Mouse (Mus musculus): ENCODE results near the gene Wsb2.
"Not testable (repeated sequence)": the region's sequence is repeated elsewhere in the genome, so short reads cannot be mapped to it uniquely, and the experiment has no call there.

The Wsb2 gene

DNA sequence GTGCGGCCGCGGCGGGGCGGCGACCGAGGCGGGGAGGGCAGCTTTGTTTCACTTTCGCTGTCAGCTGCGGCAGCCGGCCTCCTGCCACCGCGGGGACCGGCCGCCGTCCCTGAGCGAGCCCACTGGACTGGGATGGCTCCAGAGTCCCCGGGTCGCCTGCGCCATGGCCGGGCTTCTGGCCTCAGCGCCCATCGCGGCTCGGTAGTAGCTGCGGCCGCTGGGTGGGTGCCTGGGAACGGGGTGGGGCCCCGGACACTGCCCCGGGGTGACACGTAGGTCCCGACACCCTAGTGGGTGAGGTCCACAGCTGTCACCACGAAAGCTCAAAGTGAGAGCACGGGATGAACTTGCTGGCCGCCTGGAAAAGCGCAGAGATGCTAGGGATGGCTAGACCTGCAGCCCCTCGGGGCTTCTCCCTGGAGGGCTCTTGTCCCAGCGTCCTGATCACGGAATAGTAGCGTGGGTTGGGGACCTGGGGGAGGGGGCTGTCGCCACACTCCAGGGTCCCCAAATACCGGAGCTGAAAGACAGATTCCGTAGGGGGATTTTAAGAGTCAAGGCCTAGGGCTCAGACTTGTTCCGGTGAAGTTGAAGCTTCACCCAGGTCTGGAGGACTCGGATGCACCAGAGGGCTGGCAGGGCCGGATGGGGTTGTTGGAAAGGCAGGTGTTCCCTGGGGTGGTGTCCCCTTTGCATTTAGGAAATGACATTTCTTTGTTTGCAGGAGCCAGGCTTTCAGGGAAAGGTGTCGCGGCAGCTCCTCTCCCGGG lies 559 bp downstream of the Wsb2 start:
- DNase-seq, result peak; percentile 52

DNA sequence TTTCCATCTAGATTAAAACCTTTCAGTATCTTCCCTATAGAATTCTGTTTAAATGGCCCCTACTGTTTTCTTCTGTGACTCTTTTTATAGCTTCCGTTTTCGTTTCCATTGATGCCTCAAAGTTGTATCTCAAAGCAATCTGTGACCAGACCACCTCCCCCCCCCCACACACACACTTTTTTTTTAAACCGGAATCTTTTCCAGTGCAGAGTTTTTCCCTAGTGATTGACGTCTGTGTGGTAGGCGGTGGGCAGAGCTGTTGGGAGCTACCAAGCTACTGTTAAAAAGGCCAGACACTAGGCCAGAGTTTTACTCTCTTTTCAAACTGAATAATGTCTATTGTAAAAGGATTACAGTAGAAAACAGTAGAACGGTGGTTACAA lies 1.1 kb downstream of the Wsb2 start:
- DNase-seq, result no peak

DNA sequence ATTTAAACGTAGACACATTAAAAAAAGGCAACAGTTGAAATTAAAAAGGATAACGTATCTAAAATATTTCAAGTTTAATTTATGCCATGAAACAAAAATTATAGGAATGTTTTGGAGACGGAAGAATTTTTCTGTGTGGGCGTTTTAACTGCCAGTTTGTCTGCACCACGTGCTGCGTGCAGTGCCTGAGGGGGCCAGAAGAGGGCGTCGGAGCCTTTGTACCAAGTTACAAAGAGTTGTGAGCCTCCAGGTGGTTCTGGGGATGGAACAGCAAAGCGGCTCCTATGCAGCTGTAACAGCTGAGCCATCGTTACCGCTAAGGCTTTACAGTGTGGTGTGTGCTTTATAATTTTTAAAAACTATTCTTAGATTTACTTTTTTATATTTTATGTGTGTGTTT lies 1.6 kb downstream of the Wsb2 start:
- peak; percentile 68 for DNase-seq

DNA sequence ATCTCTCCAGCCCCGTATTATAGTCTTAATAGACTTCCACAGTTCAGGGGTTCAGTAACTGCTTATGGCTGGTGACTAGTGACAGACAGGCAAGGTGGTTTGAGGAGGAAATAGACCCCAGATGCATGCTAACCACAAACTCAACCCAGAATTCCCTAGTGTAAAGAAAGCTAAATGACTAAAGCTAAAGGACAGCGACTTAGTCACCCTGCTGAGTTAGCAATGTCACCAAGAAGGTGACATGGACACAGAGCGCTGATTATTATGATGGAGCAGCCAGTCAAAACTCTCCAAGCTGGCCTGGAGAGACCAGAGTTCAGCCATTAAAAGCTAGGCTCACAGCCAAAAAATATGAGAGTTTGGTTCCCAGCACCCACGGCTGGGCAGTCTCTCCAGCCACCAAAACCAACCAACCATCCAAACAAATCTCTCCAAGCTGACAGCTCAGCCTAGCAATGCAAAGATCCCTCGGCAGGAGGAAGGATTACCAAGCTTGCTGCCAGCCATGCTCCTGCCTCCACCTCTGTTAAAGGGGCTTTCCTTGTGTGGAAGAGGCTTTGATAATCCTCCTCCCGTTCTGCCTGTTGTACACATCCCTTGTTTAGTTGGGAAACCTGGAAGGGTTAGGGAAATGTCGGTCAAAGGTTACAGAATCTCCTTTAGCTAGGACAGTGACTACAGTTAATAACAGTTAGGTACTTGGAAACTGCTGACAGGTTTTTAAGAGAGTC lies 2.6 kb downstream of the Wsb2 start:
- DNase-seq, result no peak

DNA sequence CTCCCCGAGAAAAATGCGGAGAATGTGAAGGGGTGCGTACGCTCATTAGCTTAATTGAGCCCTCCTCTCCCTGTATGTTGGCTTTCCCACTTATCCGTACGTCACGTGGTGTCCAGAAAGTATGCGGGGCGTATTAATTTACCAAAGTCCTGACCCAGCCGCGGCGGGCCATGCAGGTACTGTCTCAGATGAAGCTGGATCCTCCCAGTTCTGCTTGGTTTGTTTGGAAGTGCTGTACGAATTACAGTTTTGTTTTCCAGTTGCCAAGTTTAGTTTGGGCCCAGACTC lies 3.1 kb downstream of the Wsb2 start:
- DNase-seq, result no peak

DNA sequence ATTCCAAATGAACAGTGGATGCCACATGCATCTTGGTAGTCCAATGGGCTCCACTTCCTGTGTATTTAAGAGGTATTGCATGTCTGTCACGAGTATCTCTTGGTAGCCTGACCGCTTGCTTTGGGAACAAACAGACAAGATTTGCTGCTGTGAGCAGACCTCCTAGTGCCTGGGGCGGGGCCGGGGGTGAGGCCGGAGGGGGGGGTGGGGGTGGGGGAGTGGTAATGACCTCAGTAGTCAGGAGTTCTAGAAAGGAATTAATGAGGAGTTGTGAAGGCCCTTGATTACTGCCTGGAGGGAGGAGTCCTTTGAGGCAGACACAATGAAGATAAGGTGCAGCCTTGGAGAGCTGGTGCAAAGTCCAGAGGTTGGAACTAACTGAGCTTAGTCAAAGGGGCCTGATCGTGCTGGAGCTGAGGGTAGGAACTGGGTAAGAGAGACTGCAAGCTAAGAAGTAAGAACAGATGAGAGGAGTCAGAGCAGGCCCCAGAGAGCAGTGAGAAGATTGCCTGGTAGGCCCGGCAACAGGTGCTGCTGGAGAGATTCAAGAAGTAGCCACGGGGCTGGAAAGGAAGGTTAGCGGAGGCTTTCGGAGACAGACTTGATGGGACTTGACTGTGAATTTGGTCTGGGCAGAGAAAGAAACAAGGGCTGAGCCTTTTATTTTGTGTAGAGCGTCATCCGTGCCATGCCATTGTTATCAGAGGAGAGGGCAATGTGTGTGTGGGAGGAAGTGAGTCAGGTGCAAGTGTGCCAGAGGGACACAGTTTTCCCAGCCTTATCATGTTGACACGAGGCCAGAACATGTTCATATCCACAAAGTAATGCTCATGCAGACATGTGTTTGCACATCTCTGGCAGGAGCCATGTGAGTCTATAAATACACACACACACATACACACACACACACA lies 3.8 kb downstream of the Wsb2 start:
- DNase-seq, result peak; percentile 23

DNA sequence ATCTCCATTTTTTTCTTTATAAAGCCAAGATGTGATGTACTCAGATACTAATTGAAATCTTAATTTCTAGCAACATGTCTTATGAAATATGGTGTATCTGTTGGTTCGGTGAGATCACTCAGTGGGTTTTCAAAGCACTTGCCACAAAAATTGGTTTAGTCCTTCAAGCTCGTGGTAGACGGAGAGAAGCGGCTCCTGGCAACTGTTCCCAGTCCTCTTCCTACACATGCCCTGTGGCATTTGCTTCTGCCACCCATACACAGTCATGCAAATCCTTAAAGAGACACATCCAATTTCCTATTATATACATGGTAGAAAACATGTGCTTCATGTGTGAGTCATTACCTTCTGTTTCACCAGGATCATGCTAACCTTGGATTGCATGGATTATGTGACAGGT lies 4.5 kb downstream of the Wsb2 start:
- DNase-seq, result no peak

DNA sequence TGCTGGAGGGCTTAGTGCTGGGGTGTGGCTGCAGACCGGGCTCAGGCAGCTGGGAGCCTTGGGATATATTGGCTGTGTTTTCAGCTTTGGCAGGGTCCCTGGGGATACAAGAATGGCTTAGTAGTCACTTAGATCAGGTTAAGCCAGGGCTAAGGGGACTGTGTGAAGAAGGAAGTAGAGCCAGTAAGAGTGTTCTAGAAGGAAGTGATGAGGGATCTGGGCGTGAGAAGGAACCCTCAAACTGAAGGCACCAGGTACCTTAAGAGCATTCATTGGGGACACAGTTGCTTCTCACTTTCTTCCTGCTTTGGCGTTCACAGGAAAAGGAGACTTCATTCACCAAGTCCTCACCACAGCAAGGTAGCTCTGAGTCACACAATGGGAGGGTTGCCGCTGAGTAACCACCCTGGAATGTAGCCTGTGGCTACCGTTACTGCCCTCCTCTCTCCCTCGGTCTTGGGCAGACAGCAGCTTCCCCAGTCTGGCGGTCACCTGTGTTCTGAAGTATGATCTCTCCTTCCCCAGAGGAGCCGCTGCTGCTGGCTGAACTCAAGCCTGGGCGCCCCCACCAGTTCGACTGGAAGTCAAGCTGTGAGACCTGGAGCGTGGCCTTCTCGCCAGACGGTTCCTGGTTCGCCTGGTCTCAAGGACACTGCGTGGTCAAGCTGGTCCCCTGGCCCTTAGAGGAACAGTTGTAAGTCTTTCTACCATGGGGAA lies 6.1 kb downstream of the Wsb2 start:
- no peak for DNase-seq

DNA sequence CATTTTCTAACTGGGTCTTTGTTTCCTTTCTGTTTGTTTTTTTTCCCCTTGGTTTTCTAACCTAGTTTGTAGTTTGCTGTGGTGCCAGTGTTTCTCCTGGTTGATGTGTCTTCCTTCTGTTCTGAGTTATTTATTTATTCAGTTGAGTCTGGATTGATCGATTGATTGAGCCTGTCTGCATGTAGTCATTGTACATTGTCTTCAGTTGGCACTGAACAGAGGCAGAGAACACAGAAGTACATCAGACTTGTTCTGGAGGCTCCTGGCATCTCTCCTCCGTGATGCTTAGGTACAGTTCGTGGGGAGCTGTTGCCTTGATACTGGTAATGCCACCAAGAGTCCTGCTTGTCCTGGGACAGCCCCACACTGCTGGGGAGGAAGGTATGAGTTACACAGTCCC lies 7.7 kb downstream of the Wsb2 start:
- DNase-seq, result no peak

DNA sequence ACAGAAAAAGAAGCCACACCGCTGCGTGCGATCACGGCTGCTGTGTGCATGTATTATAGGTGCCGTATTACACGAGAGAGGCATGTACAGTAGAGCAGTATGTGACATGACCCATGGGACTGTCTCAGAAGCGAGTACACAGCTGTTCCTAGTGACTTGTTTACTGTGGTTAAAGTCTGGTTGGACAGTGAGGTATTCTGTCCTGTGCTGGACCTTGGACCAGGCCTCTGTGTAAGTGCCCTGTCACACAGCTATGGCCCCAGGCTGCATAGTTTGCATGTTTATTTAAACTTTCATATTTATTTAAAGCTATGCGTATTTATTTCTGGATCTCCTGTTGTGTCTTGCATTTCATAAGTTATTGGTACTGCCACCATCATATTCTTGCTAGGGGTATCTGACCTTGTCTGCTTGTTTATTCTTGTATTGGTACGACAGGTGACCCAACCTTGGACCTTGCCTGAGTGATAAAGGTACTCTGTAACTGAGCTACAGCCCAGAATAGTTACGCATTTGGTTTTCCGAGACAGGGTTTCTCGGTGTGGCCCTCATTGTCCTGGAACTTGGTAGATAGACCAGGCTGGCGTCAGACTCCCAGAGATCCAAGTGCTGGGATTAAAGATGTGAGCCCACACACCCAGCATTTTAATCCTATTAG lies 8.9 kb downstream of the Wsb2 start:
- no peak for DNase-seq

DNA sequence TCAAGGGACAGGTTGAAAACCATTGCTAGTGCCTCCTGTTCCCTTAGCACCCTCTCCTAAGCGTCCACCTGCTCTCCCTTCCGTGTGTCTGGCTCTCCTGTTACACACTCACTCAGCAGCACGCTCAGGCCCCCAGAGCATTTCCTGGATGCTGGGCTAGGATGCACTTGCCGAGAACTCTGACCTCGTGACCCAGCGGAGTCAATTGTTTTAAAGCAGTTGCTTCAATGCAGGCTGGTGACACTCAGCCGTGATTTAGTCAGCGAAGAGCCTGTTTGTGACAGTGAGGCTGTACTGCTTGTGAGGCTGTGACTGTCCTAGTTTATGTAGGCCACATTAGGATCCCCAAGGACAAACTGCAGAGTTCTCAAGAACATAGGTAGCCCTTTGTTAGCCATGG lies 10.1 kb downstream of the Wsb2 start:
- peak; percentile 50 for DNase-seq

DNA sequence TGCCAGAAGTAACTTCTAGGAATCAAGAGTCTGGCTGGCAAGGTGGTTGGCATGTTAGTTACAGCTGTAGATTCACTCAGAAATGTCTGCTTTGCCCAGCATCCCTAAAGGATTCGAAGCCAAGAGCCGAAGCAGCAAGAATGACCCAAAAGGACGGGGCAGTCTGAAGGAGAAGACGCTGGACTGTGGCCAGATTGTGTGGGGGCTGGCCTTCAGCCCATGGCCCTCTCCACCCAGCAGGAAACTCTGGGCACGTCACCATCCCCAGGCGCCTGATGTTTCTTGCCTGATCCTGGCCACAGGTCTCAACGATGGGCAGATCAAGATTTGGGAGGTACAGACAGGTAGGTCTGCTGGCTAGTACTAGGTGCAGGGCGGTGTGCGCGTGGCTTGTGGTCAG lies 13.5 kb downstream of the Wsb2 start:
- DNase-seq, result no peak

DNA sequence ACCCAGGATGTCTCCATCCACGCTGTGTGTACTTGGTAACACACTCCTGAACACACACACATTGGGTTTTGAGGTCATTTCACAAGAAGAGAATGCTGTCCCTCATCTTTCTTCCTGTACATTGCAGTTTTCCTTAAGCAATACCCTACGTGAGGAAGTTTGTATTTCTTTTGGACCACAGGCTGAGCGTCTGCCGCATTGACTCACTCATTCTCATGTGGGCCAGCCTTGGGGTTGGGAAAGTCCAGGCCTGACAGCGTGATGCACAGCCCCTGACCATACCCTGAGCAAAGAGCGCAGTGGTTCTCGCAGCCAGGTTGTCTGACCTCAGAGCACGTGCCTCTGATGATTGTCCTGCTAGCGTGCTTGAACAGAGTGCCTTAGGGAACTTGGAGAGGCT lies 16.3 kb downstream of the Wsb2 start:
- no peak for DNase-seq

DNA sequence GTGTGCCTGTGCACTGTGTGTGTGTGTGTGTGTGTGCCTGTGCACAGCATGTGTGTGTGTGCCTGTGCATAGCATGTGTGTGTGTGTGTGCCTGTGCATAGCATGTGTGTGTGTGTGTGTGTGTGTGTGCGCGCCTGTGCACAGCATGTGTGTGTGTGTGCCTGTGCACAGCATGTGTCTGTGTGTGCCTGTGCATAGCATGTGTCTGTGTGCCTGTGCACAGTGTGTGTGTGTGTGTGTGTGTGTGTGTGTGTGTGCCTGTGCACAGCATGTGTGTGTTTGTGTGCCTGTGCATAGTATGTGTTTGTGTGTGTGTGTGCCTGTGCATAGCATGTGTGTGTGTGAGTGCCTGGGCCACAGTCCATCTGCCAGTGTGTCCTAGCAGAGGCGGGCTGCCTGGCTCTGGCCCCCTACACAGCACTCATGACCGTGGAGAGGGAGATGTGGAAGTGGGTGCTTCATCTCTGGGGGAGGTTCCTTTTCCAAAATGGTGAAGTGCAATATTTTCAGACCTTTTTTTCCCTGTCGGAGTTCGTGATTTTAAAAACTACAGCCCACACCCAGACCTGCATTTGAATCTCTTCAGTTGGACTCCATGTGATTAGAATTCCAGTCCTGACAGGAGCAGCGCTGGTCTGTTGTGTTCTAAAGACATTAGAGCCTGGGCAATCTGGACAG lies 17.4 kb downstream of the Wsb2 start:
- no peak for DNase-seq

DNA sequence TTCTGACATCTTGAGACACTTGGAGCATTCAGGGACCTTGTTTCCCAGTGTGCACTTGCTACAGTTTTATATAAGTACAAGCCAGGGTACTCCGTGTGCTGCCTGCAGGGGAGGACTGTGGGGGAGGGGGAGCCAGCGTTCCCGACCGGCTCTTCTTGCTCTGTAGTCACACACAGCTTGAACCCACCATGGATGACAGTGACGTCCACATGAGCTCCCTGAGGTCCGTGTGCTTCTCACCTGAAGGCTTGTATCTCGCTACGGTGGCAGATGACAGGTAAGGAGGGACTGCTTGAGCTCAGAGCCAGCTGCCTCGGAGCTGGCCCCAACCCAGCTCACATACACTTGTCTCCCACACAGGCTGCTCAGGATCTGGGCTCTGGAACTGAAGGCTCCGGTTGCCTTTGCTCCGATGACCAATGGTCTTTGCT lies 19.2 kb downstream of the Wsb2 start:
- no peak for DNase-seq

DNA sequence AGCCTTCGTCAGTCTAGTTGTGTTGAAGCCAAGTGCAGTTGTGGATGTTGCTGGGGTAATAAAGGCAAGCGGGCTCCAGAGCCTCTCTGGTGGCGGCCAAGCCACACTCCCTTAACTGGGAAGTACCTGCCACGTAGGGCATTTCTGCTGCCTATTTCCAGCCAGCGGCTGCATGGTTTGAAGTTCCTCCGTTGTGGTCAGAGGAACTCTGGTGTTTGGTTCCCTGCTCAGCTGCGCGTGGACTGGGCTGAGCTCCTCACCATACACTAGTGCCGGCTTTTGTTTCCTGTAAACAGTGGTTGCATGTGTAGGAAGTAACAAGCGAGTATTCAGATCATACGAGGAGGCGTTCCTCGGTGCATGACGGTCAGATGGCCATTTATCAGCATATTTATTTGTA lies 20.6 kb downstream of the Wsb2 start:
- not testable (repeated sequence) for DNase-seq

DNA sequence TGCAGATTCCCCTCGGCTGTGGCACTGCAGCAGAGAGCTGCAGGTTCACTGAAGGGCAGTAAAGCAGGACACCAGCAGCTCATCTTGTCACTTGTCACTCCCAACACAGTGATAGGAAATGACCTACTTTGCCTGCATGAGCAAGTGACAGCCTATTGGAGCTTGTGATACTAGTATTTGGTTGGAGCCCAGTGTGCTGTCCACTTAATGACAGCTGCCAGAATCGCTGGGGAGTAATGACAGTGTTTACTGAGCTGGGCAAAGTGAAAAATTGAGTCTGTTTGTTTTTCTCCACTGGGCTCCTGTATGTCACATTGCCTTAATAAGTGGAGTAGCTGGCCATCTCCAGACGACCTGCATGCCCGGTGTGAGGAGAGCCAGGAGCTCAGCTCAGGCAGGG lies 23.1 kb downstream of the Wsb2 start:
- DNase-seq, result no peak

DNA sequence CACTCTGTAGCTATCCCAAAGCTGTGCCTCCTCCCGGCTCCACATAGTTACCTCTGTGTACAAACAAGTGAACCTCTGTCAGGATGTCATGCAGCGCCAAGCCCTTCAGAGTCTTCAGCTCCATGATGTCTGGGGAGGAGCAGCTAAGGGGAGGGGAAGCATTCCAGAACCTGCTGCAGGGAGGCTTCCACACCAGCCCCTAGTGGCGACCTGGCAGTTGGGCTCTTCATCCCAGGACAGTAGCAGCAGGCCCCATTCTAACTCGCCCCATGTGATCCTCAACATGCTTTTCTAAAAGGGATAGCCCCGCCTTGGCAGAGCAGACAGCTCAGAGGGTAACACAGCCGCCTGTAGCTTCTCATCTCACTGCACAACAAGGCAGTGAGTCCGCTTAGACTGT lies 24.7 kb downstream of the Wsb2 start:
- no peak for DNase-seq

DNA sequence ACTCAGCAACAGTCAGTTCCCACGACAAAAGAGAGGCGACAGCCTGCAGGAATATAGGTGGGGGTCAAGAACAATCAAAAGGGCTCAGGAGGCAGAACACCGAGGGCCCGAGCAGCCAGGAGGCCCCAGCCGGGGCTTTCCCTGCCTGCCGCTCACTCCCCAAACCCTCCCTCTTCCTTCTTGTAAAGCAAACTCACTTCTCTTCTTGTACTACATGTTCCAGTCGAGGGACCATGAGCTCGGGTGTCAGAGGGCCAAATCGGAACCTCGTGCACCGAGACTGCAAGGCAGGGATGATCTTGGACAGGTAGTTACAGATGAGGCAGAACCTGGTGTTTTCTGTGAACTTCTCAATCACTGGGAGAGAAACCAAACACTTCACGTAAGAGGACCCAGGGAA lies 26.1 kb downstream of the Wsb2 start:
- DNase-seq, result no peak

DNA sequence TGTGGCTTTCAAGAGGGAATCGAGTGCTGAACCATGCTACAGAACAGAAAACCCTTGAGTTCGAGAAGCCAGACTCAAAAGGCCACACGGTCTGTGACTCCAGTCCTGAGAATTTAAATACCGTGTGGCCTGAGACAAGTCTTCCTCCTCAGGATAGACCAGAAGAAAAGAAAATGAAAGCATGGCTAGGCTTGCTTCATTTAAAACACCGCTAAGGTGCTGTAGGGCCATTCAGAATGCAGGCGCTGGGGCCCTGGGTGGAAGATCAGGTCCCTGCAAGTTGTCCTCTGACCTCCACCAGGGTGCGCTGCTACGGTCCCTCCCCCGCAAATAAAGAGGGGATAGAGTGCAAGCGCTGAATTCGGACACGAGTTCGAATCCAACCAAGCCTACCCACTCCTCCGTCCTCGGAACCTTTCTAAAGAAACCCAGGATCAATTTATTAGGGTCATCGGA lies 31.2 kb downstream of the Wsb2 start:
- peak; percentile 75 for DNase-seq

DNA sequence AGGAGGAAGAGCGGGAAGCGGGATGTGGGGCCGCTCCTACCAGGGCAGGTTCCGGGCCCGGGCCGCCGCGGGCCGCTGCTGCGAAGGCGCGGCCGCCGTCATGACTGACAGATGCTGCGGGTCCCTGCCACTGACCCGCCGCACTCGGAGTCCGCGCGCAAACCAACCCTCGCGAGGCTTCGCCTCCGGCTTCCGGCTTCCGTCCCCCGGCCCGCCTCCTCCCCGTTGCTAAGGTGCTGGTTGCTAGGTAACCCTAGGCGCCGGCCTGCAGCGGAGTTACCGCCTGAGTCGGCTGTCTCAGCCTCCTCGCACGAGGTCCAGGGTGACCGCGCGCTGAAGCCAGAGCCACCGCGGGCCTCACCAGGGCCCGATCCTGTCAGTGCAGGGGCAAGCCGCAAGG lies 31.8 kb downstream of the Wsb2 start, which contains the start of gene Rfc5:
Rfc5 (minus strand) TSS at position 171 of the 400 bp plus-strand sequence.
- DNase-seq, result peak; percentile 99

DNA sequence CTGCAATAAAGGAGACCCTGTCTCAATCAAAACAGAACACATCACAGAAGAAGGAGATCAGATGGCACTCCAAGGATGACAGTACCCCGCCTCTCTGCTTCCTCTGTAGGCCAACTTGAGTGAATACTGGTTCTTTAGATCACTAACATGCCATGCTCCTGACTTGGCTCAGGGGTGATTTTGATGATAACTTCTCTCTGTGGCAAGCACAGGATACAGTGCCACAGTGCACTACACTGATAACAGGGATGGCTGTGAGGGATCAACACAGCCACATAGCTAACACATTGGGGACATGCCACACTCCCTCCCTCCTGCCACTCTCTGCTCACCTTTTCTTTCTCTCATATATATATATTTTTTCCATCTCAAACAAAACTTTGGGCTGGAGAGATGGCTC lies 33.8 kb downstream of the Wsb2 start:
- DNase-seq, result no peak

Data from embryo, embryonic 11 days (tissue).